Mouse (Mus musculus) heart, postnatal 14 days (tissue): ENCODE results near the gene Ccr6. TPM values are rescaled to one million over a fixed set of nuclear protein-coding genes. Genes with fewer than 3 reads are reported as not detected.
"Not testable (repeated sequence)": the region's sequence is repeated elsewhere in the genome, so short reads cannot be mapped to it uniquely, and the experiment has no call there.

ENCODE experiments used
- DNase-seq, 2 experiments: peaks; one replicate each; pipeline ENCODE4 v3.0.0; 2021 to 2022
- intact Hi-C: fragments of 180-260 bp; cut with DNase I; formaldehyde crosslinking; loops from one replicate; pipeline ENCODE4 v1.15.1; 2025
- long read RNA-seq, 2 experiments: library from polyadenylated mRNA; stranded (forward); transcript quantifications; one replicate each; pipeline ENCODE4 v2.0.0; 2021
- total RNA-seq, 2 experiments: library from RNA; stranded (reverse); gene quantifications; 2 replicates each; pipeline ENCODE4 v1.2.3; 2021

The Ccr6 gene
- not detected for total RNA-seq
- long read RNA-seq, experiment 1 = 0 reads
- long read RNA-seq, experiment 2 = 0 reads

GRCm38 (mm10) chr17:8235743-8236142 lies at the start of gene Ccr6:
TSS of gene Ccr6 (plus strand) at chr17:8236043.
- DNase-seq = no peak
- intact Hi-C loops = no loop called here

- no peak for DNase-seq
- intact Hi-C loops = no loop called here
Measured at GRCm38 (mm10) chr17:8193678-8194077, 42.2 kb upstream of the Ccr6 start.

- DNase-seq = no peak
- intact Hi-C loops = no loop called here
Measured at GRCm38 (mm10) chr17:8195685-8196376, 40.0 kb upstream of the Ccr6 start.

- intact Hi-C loops = no loop called here
- no peak for DNase-seq
Measured at GRCm38 (mm10) chr17:8197652-8198051, 38.2 kb upstream of the Ccr6 start.

GRCm38 (mm10) chr17:8199067-8199935 lies 36.5 kb upstream of the Ccr6 start:
- intact Hi-C loops = no loop called here
- no peak for DNase-seq

GRCm38 (mm10) chr17:8199936-8200330 lies 35.9 kb upstream of the Ccr6 start:
- intact Hi-C loops = no loop called here
- no peak for DNase-seq

GRCm38 (mm10) chr17:8203487-8203886 lies 32.4 kb upstream of the Ccr6 start:
- intact Hi-C loops = no loop called here
- DNase-seq = no peak

- intact Hi-C loops = not testable (repeated sequence)
- peak in 1 of 2 experiments; percentile 7 for DNase-seq
Measured at GRCm38 (mm10) chr17:8205221-8205631, 30.6 kb upstream of the Ccr6 start.

- no peak for DNase-seq
- intact Hi-C loops = no loop called here
Measured at GRCm38 (mm10) chr17:8206691-8207090, 29.2 kb upstream of the Ccr6 start.

- intact Hi-C loops = no loop called here
- DNase-seq = no peak
Measured at GRCm38 (mm10) chr17:8209696-8210095, 26.1 kb upstream of the Ccr6 start.

- intact Hi-C loops = no loop called here
Measured at GRCm38 (mm10) chr17:8210170-8210569, 25.7 kb upstream of the Ccr6 start.

GRCm38 (mm10) chr17:8210675-8211074 lies 25.2 kb upstream of the Ccr6 start:
- no peak for DNase-seq
- intact Hi-C loops = no loop called here

More at GRCm38 (mm10) chr17:8210170-8210569, 25.7 kb upstream of the Ccr6 start:
- no peak for DNase-seq

GRCm38 (mm10) chr17:8211399-8211798 lies 24.4 kb upstream of the Ccr6 start:
- intact Hi-C loops = no loop called here
- DNase-seq = no peak

GRCm38 (mm10) chr17:8214369-8214768 lies 21.5 kb upstream of the Ccr6 start:
- DNase-seq = no peak
- intact Hi-C loops = no loop called here

GRCm38 (mm10) chr17:8215016-8215745 lies 20.7 kb upstream of the Ccr6 start:
- no peak for DNase-seq
- intact Hi-C loops = no loop called here

GRCm38 (mm10) chr17:8223225-8223624 lies 12.6 kb upstream of the Ccr6 start:
- intact Hi-C loops = no loop called here

GRCm38 (mm10) chr17:8224072-8224471 lies 11.8 kb upstream of the Ccr6 start:
- intact Hi-C loops = no loop called here

More at GRCm38 (mm10) chr17:8223225-8223624, 12.6 kb upstream of the Ccr6 start:
- DNase-seq = no peak

GRCm38 (mm10) chr17:8225166-8225565 lies 10.7 kb upstream of the Ccr6 start:
- no peak for DNase-seq
- intact Hi-C loops = no loop called here

More at GRCm38 (mm10) chr17:8224072-8224471, 11.8 kb upstream of the Ccr6 start:
- no peak for DNase-seq

- DNase-seq = no peak
- intact Hi-C loops = no loop called here
Measured at GRCm38 (mm10) chr17:8225746-8226145, 10.1 kb upstream of the Ccr6 start.

GRCm38 (mm10) chr17:8228622-8229021 lies 7.2 kb upstream of the Ccr6 start:
- intact Hi-C loops = no loop called here
- no peak for DNase-seq

GRCm38 (mm10) chr17:8229607-8230006 lies 6.2 kb upstream of the Ccr6 start:
- intact Hi-C loops = no loop called here
- DNase-seq = no peak
